Mouse (Mus musculus) c-Kit-positive CD71-positive TER-119-positive erythroid progenitor cells, embryonic 14.5 days (primary cell): ENCODE measurements around the gene Olfml2a.
"Not testable (repeated sequence)": the region's sequence is repeated elsewhere in the genome, so short reads cannot be mapped to it uniquely, and the experiment has no call there.

ENCODE experiments used
- DNase-seq: peaks from one replicate; pipeline ENCODE4 v3.0.0-alpha.2; 2013; ENCODE audit warnings: low spot score

Gene Olfml2a

DNA sequence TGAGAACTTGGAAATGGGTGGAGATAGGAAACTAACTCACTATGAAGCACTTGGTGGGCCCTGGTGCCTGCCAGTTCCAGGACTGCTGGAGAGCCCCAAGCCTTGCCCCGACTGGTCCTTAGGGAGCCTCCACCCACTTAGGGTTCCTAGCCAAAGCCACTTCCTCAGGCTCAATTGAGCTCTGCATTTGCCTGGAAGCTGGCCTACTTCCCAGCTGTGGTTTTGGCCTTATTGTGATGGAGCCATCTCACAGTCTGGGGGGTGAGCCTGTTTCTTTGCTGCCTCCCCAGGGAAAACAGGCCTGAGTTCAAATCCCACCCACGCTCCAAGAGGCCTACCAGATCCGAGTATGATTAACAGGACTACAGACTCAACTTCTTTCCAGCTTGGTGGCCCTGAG lies 54.8 kb downstream of the Olfml2a start:
- DNase-seq, result no peak

DNA sequence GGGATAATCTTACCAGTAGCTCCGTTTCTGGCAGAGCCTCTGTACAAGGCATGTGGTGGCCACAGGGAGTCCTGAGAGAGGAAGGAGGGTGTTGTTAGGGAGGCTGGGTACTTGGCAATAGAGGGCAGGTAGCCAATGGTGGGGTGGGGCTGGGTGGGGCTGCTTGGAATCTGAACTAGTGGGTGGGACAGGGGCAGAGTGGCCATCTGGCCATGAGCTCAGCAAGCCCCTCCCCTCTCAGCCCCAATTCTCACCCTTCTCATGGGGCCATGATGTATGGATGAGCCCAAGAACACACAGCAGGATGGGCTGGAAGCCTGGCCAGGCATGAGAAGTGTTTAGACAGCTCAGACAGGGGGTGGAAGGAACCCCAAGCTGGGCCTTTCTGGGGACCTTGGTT lies 55.6 kb downstream of the Olfml2a start:
- DNase-seq, result no peak

DNA sequence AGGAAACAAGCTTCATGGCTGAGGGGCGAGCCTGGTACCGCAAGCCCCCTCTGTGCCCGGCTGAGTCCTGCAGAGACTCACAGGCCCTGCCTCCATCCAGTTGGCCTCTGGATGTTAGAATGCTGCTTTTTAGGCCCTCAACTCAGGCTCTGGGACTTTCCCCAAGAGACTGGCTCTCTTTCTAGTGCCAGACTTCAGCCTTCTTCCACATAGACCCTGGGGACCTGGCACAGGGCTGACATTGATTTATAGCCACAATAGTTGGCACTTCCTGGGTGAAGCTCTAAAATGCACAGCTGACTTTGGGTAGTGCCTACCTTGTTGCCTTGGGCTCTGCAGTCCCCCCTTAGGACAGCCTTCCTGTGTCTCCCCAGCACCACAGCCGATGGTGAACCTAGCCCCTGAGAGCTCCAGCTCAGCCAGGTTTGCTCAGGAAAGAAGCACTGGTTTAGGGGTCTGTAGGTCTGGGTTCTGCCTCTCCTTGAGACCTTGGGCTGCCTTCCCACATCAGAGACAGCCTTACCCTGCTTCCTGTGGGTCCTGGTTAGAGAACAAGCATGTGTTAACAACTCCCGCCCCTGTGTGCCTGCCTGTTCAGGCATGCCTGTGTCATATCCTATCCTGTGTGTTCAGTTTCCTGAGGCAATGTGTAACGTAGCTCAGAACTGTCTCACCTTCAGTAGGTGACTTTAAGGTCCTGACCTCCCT lies 56.2 kb downstream of the Olfml2a start:
- no peak for DNase-seq

DNA sequence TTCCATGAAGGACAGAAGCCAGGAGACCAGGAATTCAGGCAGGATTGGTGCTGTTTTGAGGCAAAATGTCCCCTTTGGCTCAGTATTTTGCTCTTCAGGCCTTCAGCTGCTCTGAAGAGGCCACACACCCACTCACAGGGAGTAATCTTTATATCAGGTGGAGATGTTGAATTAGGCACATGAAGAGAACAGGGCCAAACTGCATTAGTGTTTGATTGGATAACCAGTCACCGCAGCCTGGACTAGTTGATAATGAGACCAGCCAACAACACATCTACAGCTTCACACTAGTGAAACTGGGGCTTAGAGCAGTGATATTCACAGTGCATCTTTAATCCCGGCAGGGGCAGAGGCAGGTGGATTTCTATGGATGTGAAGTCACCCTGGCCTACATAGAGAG lies 57.2 kb downstream of the Olfml2a start:
- DNase-seq, result no peak

DNA sequence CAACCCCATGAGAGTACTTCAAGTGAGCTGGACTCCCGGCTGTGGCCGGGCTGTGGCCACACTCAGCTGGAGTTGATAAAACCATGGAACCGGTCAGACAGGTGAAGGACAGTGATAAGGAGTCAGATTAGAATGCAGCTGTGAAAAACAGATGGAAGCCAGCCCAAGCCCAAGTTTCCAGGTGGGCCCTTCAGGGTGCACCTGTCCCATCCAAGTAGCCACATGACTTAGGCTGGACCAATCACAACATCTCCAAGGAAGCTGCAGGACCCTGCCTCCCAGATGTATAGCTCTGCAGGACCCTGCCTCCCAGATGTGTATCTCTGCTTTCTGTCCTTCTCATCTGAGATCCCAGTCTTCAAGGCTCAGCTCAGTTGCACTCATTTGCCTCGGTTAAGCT lies 60.2 kb downstream of the Olfml2a start:
- DNase-seq, result no peak

DNA sequence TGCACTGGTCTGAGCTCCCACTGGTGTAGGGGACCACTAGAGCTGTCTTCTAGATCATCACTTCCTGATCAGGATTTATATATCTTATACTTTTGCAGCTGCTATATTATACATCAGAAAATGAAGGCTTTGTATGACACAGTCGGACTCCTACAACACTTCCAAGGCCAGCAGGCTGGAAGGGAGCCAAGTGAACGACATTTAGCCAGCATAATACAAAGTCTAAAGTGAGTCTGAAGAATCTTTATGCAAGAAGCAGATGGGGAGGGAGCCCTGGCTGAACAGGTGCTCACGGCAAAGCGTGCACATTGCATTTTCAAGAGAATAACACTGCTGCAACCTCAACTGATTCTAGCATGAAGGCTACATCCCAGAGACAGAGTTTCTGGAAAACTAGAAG lies 60.7 kb downstream of the Olfml2a start:
- DNase-seq, result no peak

DNA sequence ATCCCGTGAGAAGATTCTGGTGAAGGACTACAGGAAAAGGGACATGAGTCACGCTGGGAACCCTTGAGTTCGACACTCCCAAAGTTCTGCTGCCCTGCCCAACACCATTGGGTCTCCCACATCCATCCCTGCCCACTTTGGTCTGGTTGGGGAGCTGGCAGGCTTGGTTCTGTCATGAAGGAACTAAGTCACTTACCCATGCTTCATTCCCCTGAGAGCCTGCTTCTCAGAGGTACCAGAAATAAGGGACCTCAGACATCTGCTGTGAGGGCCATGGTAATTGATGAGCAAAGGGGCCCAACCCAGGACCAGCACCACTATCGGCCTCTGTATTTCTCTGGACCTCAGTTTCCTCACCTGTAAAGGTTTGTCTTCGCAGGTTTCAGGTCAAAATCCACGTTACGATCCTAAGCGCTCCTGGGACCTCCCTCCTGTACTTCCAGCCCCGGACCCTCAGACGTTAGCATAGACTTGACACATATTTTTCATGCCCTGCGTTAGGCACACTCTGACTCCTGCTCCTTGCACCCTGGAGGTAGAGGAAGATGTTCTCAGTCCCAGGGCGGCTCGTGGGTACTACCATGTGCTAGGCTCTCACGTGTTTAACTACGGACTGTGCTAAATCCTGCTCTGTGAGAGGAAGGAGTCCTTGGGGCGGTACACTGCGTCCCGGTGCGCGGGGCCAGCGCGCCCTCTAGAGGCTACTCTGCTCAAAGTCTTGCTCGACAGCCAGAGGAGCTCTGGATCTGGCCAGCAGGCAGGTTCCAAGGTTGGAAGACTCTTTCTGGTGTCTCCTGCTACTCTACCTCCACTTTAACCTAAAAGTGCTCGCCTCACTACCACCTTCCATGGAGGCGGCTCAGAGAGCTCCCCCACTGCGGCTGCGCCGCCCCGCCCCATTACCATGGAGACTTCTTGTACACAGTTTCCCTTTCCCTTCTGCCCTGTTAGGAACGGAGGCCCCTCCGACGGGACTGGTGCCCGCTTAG lies 65.9 kb downstream of the Olfml2a start, which contains the start of gene Wdr38:
Gene Wdr38, plus strand, starts transcription at position 91 of the 989 bp plus-strand sequence.
- DNase-seq, result peak; percentile 83

DNA sequence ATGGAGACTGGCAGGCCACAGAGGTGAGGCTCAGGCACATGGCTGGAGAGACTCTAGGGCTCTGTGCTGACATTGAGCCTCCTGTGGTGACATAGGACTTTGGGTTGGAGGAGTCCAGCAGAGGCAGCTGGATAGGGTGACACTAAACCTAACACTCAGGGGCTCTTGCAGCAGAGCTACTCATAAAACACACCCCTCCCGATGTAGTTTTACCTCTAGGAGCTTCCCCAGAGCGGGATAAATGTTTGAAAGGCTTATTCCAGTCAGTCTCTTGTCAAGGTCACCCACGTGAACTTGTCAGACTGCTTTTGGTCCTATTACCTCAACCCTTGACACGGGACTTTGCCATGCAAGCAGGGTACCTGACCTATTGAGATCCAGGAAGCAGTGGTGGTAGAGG lies 67.6 kb downstream of the Olfml2a start:
- DNase-seq, result no peak

DNA sequence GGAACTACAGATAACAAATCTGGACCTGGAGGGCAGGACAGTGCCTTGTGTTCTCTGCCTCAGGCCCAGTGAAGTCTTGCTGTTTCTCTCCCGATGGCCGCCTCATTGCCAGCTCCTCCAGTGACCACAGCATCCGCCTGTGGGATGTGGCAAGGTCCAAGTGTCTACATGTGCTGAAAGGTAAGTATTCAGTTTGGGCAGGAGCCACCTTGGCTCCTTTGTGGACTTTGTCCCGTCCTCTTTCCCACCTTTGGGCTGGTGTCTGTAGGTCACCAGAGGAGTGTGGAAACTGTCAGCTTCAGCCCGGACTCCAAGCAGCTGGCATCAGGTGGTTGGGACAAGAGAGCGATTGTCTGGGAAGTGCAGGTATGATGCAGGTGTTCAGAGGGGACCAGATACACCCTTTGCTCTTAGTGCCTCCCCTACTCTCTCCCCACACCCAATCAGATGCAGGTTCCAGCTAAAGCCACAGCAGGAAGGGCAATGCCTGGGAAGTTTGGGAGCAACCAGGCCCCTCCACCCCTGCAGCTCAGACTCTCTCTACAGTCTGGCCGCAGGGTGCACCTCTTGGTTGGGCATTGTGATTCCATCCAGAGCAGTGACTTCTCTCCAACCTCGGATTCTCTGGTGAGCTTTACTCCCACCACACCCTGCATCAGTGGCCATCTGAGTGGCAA lies 68.3 kb downstream of the Olfml2a start:
- no peak for DNase-seq

DNA sequence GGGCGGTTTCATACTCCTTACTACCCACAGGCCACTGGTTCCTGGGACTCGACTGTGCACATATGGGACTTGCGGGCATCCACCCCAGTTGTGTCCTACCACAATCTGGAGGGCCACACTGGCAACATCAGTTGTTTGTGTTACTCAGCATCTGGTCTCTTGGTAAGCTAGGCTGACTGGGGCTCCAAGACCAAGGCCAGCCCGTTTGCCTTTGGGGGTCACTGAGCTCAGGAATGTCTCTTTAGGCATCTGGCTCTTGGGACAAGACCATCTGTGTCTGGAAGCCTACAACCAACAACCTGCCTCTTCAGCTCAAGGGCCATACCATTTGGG lies 68.8 kb downstream of the Olfml2a start:
- DNase-seq, result no peak

DNA sequence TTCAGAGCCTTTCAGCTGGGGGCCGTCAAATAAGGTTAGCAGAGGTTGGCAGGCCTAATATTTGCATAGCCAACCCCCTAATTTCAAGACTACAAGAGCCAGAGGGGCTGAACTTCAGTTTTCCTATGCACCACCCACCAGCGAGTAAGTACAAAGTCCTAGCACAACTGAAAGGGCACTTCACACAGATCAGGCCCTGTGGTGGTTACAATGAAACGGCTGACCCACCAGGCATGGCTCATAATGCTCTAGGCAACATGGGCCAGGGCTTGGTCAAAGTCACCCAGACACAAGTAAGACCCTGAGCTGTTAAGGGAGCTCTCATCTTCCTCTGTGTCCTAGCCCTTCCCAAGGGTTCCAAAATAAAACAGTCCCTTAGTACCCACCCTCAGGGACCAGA lies 70.1 kb downstream of the Olfml2a start:
- DNase-seq, result no peak

DNA sequence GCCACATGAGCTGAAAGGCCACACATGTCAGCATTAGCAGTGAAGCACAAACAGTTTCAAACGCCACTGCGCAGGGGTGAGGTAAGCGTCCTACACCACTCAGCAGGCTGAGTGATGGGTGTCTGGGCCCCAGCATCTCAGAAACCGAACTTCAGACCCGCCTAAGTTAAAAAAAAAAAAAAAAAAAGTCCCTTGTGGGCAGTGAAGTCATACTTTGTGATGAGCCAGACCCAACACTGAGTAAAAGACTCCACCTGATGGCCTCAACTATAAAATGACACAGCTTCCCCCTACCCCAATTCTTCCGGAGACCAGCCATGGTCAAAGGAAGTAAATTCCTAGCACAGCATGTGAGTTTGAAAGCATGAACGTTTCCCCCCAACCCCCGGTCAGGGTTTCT lies 71.3 kb downstream of the Olfml2a start:
- DNase-seq, result no peak

DNA sequence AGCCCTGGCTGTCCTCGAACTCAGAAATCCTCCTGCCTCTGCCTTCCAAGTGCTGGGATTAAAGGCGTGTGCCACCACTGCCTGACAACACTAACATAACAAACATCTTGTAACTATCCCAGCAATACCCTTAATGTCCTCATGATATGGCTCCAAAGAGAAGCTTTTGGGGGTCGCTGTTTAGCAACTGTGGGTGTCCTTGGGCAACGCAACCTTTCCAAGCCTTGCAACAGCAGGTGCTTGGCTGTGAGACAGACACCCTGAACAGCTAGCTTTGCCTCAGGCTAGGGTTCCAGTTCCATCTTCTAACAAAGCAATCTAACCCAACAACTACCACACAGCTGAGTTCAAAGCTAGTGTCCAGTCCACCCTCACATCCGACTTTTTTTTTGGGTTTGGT lies 71.7 kb downstream of the Olfml2a start:
- no peak for DNase-seq

DNA sequence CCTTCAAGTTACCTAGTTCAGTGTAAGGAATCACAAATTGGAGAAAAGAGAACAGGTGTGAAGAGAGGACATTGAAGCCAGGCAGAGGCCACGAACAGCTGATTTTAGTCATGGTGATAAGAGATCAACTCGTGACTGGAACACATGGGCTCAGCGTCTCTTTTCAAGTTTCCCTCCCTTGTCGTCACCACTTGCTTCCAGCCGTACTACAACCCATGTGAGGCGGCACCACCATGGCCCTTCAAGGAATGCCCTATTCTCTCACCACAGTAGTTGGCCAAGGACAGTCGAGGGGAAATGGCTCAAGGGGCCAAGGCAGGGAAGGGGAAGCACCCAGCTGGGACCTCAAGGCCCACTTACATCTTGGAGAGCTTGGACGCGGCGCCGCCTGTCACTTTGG lies 72.6 kb downstream of the Olfml2a start:
- peak; percentile 71 for DNase-seq

DNA sequence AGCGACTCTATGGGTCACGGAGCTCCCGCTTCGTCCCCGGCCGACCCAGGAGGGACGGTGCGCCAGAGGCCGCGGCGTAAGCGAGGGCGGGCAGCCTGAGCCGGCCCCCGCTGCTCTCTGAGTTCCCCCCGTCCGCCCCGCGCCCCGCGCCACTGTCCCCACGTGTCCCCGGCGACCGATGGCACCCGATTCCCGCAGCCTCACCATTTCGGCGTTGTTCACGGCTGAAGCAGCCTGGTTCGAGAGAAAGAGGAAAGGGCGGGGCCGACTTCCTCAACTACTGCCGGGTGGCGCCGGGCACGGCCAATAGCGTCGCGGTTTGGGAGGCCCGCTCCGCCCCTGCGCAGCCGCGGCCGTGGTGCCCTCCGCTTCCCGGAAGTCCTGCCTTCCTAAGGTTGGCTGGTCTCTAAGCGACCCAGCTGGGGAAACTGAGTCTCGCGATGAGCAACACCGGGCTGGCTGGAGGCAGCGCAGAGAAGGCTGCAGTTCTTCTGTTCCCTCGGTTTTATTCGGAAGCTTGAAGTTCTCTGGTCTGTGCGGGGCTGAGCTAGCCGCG lies 73.2 kb downstream of the Olfml2a start, which contains the start of gene Arpc5l:
Gene Arpc5l, plus strand, starts transcription at position 469 of the 556 bp plus-strand sequence.
- DNase-seq, result peak; percentile 88

DNA sequence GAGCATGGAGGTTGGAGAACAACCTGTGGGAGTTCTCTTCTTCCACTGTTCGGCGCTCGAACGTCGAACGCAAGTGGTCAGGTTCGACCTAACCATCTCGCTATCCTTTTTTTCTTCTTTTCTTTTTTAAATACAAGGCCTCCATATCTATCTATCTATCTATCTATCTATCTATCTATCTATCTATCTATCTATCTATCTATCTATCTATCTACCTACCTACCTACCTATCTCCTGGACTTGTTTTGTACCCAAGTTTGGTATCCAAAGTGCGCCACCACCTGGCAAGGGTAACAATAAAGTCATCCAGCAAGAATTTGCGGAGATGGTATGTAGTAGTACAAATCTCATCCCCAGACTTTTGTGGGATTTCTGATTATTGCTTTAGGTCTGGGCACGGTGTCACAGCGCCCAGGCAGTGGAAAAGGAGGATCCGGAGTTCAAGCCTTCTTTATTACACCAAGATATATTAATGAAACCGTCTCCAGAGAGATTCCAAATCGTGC lies 73.8 kb downstream of the Olfml2a start, which contains the start of gene Rpl35:
Gene Rpl35, minus strand, starts transcription at position 51 of the 506 bp plus-strand sequence.
- no peak for DNase-seq

DNA sequence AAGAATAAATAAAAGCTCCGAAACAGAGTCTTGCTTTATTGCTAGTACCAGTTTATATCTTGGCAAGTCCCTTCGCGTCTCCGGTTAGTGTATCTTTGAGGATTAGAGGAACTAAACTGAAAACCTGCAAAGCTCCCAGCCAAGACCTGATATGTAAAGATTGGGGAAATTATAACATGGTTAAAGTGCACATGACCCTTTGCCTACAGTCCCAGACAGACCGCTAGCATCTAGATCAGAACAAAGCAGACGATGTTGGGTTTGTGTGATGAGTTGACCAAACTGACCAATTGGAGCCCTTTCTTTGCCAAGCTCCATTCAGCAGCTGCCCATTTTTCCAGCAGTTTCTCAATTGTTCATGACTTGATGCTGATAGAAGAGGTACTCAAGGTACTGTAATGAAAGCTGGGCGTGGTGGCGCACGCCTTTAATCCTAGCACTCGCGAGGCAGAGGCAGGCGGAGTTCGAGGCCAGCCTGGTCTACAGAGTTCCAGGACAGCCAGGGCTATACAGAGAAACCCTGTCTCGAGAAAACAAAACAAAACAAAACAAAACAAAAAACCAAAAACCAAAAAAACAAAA lies 74.5 kb downstream of the Olfml2a start:
- no peak for DNase-seq

DNA sequence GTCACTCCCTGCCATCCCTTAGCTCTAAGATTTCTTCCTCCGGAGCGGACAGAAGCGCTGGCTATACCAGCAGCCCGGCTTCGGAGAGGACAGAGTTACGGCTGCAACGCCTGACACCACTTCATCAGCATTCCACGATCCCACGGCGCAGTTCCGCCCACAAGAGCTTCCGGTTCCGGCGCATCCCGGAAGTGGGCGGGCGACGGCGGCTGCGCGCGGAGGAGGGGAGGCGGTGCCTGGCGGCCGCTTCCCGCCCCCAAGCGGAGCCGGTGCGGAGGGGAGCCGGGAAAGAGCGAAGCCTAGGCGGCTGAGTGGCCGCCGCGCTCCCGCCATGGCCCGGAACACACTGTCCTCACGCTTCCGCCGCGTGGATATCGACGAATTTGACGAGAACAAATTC lies 76.1 kb downstream of the Olfml2a start:
- DNase-seq, result peak; percentile 91

DNA sequence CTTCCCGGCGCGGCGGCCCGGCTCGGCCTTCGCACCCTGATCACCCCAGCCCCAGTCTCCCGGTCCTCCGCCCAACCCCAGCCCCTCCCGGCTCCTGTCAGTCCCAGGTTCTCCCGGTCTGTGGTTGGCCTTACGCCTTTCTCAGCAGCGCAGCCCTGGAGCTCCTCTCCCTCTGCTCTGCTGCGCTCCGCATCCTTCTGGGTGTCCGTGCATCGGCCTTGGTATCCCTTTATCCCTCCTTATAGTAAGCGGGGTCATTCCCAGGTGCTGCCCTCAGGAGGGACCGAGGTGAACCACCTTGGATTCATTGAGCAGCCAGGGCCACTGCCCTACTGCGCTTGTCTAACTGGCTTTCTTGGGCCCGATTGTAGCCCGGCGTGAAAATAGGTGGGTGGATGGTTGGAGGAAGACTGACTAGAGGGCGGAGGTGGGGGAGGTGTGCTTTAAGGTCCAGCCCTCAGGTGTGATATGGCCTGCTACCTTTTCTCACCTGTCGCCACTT lies 76.6 kb downstream of the Olfml2a start:
- no peak for DNase-seq

DNA sequence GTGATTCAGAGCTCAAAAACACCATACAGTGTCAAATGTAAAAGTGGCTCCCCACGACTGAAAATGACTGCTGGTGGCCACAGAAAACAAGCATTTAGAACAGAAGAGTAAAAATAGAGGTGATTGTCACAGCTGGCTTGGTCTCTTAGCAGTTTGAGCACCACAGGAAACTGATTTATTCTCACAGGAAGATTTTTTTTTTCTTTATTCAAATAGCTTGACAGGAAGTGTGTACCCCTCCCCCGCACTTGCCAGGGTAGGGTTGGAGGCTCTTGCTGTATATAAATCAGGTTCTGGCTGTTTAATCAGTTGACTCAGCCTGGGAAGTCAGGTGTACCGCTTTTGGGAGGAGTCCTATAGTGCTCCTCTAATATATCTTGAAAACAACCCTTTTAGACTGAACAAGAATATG lies 77.2 kb downstream of the Olfml2a start:
- DNase-seq, result no peak

DNA sequence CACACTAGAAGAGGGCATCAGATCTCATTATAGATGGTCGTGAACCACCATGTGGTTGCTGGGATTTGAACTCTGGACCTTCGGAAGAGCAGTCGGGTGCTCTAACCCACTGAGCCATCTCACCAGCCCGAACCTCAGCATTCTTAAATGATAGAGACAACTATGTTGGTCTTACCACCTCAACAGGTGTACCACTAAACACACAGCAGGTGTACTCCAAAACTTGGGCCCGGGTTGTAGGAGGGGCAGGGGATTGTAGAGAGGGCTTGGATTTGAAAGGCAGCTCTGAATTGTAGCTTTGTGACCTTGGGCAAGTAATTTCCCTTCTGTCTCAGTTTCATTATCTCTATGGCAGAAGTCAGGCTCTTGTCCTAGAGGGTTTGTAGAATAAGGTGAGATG lies 78.4 kb downstream of the Olfml2a start:
- not testable (repeated sequence) for DNase-seq
